Comparison of ENCODE assay signal across 22 mouse cellular contexts in genomic region chr3:90581141-90581540, GRCm38 (mm10). TPM values are rescaled to one million over a fixed set of nuclear protein-coding genes. Genes with fewer than 3 reads are reported as not detected.
"Had no signal": no experiment of that assay in that cellular context is flagged by ENCODE, and none has a peak within 500 bp of the region (broad histone marks: within the 10 kb centered on the region; RNA-seq: fewer than 3 reads in every experiment).

No protein-coding gene starts in this region.

- H3K9ac ChIP-seq: liver, postnatal 0 days; lung, embryonic 15.5 days; midbrain, embryonic 12.5 days; midbrain, embryonic 15.5 days; neural tube, embryonic 12.5 days; stomach, embryonic 15.5 days had no signal

- H3K36me3 ChIP-seq: lung, embryonic 15.5 days; midbrain, embryonic 12.5 days; midbrain, embryonic 15.5 days; neural tube, embryonic 12.5 days; stomach, embryonic 15.5 days had no signal

- H3K9me3 ChIP-seq: lung, embryonic 15.5 days; midbrain, embryonic 12.5 days; midbrain, embryonic 15.5 days; neural tube, embryonic 12.5 days; stomach, embryonic 15.5 days had no signal

- H3K27me3 ChIP-seq: lung, embryonic 15.5 days; midbrain, embryonic 12.5 days; midbrain, embryonic 15.5 days; neural tube, embryonic 12.5 days; stomach, embryonic 15.5 days had no signal

- H3K4me1 ChIP-seq: midbrain, embryonic 12.5 days; midbrain, embryonic 15.5 days; neural tube, embryonic 12.5 days had no signal

- H3K4me2 ChIP-seq: lung, embryonic 15.5 days; midbrain, embryonic 12.5 days; midbrain, embryonic 15.5 days; neural tube, embryonic 12.5 days; stomach, embryonic 15.5 days had no signal

- DNase-seq: liver, postnatal 0 days; lung, adult 2 months; lung, postnatal 14 days; lung, postnatal 36 days; right cerebral cortex, postnatal 14 days; thymus, adult 2 months; thymus, postnatal 25 days; thymus, postnatal 4 days had no signal

- H3K4me3 ChIP-seq: lung, embryonic 15.5 days; megakaryocyte, embryonic 14.5 days; midbrain, embryonic 12.5 days; midbrain, embryonic 15.5 days; neural tube, embryonic 12.5 days; stomach, embryonic 15.5 days had no signal

- ATAC-seq: liver, postnatal 0 days; lung, postnatal 0 days; midbrain, embryonic 15.5 days had no signal

- H3K27ac ChIP-seq: lung, embryonic 15.5 days; macrophage; midbrain, embryonic 12.5 days; midbrain, embryonic 15.5 days; neural tube, embryonic 12.5 days; stomach, embryonic 15.5 days; stomach, postnatal 0 days had no signal

RNA-seq across cellular contexts. Expression of gene S100a2, which starts 8.9 kb away (rescaled TPM):
- polyA plus RNA-seq: liver, postnatal 0 days; lung, adult 2 months; lung, embryonic 15.5 days; macrophage; midbrain, embryonic 12.5 days; midbrain, embryonic 15.5 days; midbrain, postnatal 0 days; neural tube, embryonic 12.5 days; neural tube, embryonic 14.5 days; spleen, adult 2 months; stomach, embryonic 15.5 days; testis, adult 2 months; thymus, adult 2 months; urinary bladder, adult 2 months had no signal

RNA-seq across cellular contexts. Expression of gene Gm42674, which starts 20.6 kb away (rescaled TPM):
- polyA plus RNA-seq: liver, postnatal 0 days; lung, adult 2 months; lung, embryonic 15.5 days; lung, postnatal 0 days; macrophage; midbrain, embryonic 12.5 days; midbrain, embryonic 15.5 days; midbrain, postnatal 0 days; neural tube, embryonic 12.5 days; neural tube, embryonic 14.5 days; spleen, adult 2 months; stomach, embryonic 15.5 days; stomach, postnatal 0 days; testis, adult 2 months; thymus, adult 2 months had no signal

RNA-seq across cellular contexts. Expression of gene S100a3, which starts 20.8 kb away (rescaled TPM):
- polyA plus RNA-seq: liver, postnatal 0 days; macrophage; midbrain, embryonic 12.5 days; midbrain, embryonic 15.5 days; neural tube, embryonic 12.5 days; testis, adult 2 months had no signal

RNA-seq across cellular contexts. Expression of gene S100a4, which starts 22.4 kb away (rescaled TPM):
- polyA plus RNA-seq: neural tube, embryonic 14.5 days had no signal

RNA-seq across cellular contexts. Expression of gene S100a5, which starts 27.2 kb away (rescaled TPM):
- polyA plus RNA-seq: liver, postnatal 0 days; lung, adult 2 months; lung, embryonic 15.5 days; lung, postnatal 0 days; macrophage; midbrain, embryonic 12.5 days; midbrain, embryonic 15.5 days; neural tube, embryonic 12.5 days; neural tube, embryonic 14.5 days; spleen, adult 2 months; testis, adult 2 months; thymus, adult 2 months had no signal
